Mouse (Mus musculus): ENCODE measurements around the gene Pitx2. TPM values are rescaled to one million over a fixed set of nuclear protein-coding genes. Genes with fewer than 3 reads are reported as not detected.

The Pitx2 gene
- 1 to 10 TPM in 1 of 2 experiments, under 1 TPM in 1; 0.13 to 1.4 TPM for polyA plus RNA-seq (2012; fragmentation: generic; extraction: Trizol)

GRCm38 (mm10) chr3:129199609-129200500 is at the start of gene Pitx2:
TSS of gene Pitx2 (plus strand) at chr3:129199878.

Other genes starting within 250 kb of the Pitx2 start
- 1 to 10 TPM in 1 of 2 experiments, not detected in 1; 1.8 TPM for gene Enpep, start 132.8 kb downstream of the Pitx2 start, polyA plus RNA-seq (2012; fragmentation: generic; extraction: Trizol)

Measured in C3H10T1/2 (cell line).